Mouse (Mus musculus) myocyte (in vitro differentiated cells): ENCODE data around the gene Serpina1c. TPM values are rescaled to one million over a fixed set of nuclear protein-coding genes. Genes with fewer than 3 reads are reported as not detected.
"Not testable (repeated sequence)": the region's sequence is repeated elsewhere in the genome, so short reads cannot be mapped to it uniquely, and the experiment has no call there.

ENCODE experiments used
- H3K27me3 ChIP-seq: one replicate; pipeline ENCODE4 v1.6.1; 2011; ENCODE audit not compliant: control insufficient read depth, insufficient read depth, insufficient read length
- H3K36me3 ChIP-seq: one replicate; pipeline ENCODE4 v1.6.1; 2011; ENCODE audit not compliant: control insufficient read depth, insufficient read depth
- H3K4me2 ChIP-seq: one replicate; pipeline ENCODE4 v1.6.1; 2011; ENCODE audit warnings: low read depth, control low read depth
- H3K4me3 ChIP-seq: one replicate; pipeline ENCODE4 v1.5.1; 2011; ENCODE audit warnings: mild to moderate bottlenecking, control low read depth, moderate library complexity
- H3K79me2 ChIP-seq: one replicate; pipeline ENCODE4 v1.6.1; 2011; ENCODE audit not compliant: control insufficient read depth, insufficient read depth
- H3ac ChIP-seq: one replicate; pipeline ENCODE4 v1.6.1; 2011; ENCODE audit not compliant: control insufficient read depth, insufficient read length
- polyA plus RNA-seq: library from polyadenylated mRNA; unstranded; fragments of >200 nt; fragmentation: generic; extraction: Trizol; gene quantifications from one replicate; pipeline ENCODE4 v1.2.1, GENCODE M21; 2012; ENCODE audit warnings: missing spikeins

Serpina1c gene
- polyA plus RNA-seq, 1 experiment, result not detected

DNA sequence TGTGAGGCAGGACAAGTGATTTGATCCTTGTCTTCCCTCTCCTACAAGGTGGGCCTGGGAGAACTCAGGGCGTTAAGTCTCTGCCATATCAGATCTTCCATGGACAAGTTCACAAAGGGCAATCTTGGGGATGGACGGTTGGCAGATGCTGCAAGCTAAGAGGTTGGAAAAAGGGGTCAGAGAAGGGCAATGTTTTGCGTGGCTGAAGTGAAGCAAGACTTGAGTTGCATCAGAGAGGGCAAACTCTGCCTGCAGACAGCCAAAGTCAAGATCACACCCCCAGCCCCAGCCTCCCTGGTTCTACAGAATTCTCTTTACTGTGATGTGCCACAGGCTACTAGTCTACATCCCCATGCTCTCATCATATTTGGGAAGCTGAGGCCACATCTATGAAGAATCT is 45.1 kb downstream of the Serpina1c start:
- H3ac ChIP-seq, H3K4me3 ChIP-seq, H3K36me3 ChIP-seq, H3K79me2 ChIP-seq, H3K27me3 ChIP-seq, H3K4me2 ChIP-seq: not testable (repeated sequence)

DNA sequence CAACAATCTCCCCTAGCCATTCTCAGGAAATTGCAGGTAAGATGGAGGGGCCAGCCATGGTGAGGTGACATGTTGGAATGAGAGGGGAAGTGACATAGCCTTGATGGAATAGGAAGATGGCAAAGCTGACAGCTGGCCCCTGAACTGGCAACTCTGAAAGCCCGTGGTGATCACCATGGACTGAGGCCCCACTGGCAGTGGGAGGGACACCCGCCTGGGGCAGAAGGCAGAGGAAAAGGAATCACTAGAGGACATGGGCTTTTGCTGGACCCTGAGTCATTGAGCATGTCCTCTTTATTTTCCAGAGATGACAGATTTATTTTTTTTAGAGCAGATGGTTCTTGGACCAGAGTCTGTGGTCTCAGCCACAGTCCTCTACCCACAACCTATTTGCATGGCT is 51.7 kb downstream of the Serpina1c start:
- not testable (repeated sequence) for H3K27me3 ChIP-seq, H3K79me2 ChIP-seq, H3ac ChIP-seq, H3K4me2 ChIP-seq, H3K4me3 ChIP-seq, H3K36me3 ChIP-seq

Other genes with a start within 250 kb of the Serpina1c start
- gene Serpina6, start 247.7 kb downstream of the Serpina1c start, polyA plus RNA-seq, result 0.20 TPM
- not detected for gene Serpina16, start 228.7 kb downstream of the Serpina1c start, polyA plus RNA-seq
- gene Serpina1f, start 209.4 kb downstream of the Serpina1c start, polyA plus RNA-seq, result not detected
- gene Serpina1d, start 131.3 kb downstream of the Serpina1c start, polyA plus RNA-seq, result 0.12 TPM
- gene Serpina1b, start 74.5 kb downstream of the Serpina1c start, polyA plus RNA-seq, result not detected
- gene Serpina1a, start 41.3 kb downstream of the Serpina1c start, polyA plus RNA-seq, result not detected
- 0.53 TPM for gene Serpina1e, start 54.1 kb upstream of the Serpina1c start, polyA plus RNA-seq
- gene Serpina11, start 85.1 kb upstream of the Serpina1c start, polyA plus RNA-seq, result 0.10 TPM
- 0.14 TPM for gene Serpina9, start 108.9 kb upstream of the Serpina1c start, polyA plus RNA-seq
- gene Serpina12, start 139.6 kb upstream of the Serpina1c start, polyA plus RNA-seq, result 0.16 TPM
- gene Serpina5, start 196.2 kb upstream of the Serpina1c start, polyA plus RNA-seq, result not detected
- gene Serpina3a, start 207.8 kb upstream of the Serpina1c start, polyA plus RNA-seq, result not detected
- gene Serpina3b, start 223.1 kb upstream of the Serpina1c start, polyA plus RNA-seq, result not detected
- not detected for gene Serpina3c, start 249.0 kb upstream of the Serpina1c start, polyA plus RNA-seq